Mouse (Mus musculus) ES-Bruce4 (cell line): ENCODE results near the gene Nelfb.

Experiments used
- CTCF ChIP-seq: IDR thresholded peaks from one replicate; pipeline ENCODE4 v1.8.1; 2011; ENCODE audit warnings: low read depth, low read length
- EP300 ChIP-seq: IDR thresholded peaks from 2 replicates; pipeline ENCODE4 v1.6.1; 2011; ENCODE audit warnings: low read depth, low read length; ENCODE audit not compliant: insufficient read depth

DNA sequence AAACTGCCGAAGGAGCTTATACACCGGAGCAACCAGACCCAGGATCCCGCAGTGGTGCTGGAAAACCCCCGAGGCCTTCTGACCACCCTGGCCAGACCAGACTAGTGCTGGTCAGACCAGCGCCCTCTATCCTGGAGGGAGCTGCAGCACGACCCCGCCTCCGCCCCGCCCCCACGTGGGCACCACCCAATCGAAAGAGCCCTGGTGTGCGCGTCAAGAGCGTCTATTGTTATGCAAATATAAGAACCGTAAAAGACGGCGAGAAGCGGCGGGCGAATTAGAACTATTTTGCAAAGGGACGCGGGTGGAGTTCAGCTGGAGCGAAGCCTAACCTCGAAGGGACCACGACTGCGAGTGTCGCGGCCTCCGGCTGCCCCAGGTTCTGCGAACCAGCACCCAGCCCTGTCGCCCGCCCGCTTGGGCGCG is 30.8 kb downstream of the Nelfb start, which contains the start of gene Nrarp:
- TF ChIP-seq CTCF (peak; percentile 41), EP300 (no peak)
